Mouse (Mus musculus) stomach, embryonic 16.5 days (tissue): Measurements from ENCODE around the gene Psat1. TPM values are rescaled to one million over a fixed set of nuclear protein-coding genes. Genes with fewer than 3 reads are reported as not detected.

ENCODE experiments used
- ATAC-seq: fragments of 200-750 bp; cut with Nextera tagmentation; 2 replicates; pipeline ENCODE4 v1.8.0; 2017; ENCODE audit warnings: moderate number of reproducible peaks, moderate TSS enrichment; ENCODE audit not compliant: insufficient read depth, low FRiP score
- H3K27ac ChIP-seq: fragments of 300-500 bp; sonication (generic); 2 replicates; pipeline ENCODE4 v1.5.1; 2014; ENCODE audit warnings: low read length
- H3K27me3 ChIP-seq: fragments of 300-500 bp; sonication (generic); 2 replicates; pipeline ENCODE4 v1.6.1; 2014; ENCODE audit warnings: low read length, control low read depth, mixed read lengths; ENCODE audit not compliant: control insufficient read depth, insufficient read depth
- H3K36me3 ChIP-seq: fragments of 300-500 bp; sonication (generic); 2 replicates; pipeline ENCODE4 v1.6.1; 2014; ENCODE audit warnings: low read length; ENCODE audit not compliant: control insufficient read depth, insufficient read depth
- H3K4me1 ChIP-seq: fragments of 300-500 bp; sonication (generic); 2 replicates; pipeline ENCODE4 v1.6.1; 2014; ENCODE audit warnings: low read length, control low read depth, mixed read lengths; ENCODE audit not compliant: control insufficient read depth, insufficient read depth
- H3K4me2 ChIP-seq: fragments of 300-500 bp; sonication (generic); 2 replicates; pipeline ENCODE4 v1.6.1; 2014; ENCODE audit warnings: low read depth, low read length, mixed read lengths
- H3K4me3 ChIP-seq: fragments of 300-500 bp; sonication (generic); replicated peaks from 2 replicates; pipeline ENCODE4 v1.5.1; 2014; ENCODE audit warnings: mild to moderate bottlenecking, low read length
- H3K9ac ChIP-seq: fragments of 300-500 bp; sonication (generic); 2 replicates; pipeline ENCODE4 v1.6.1; 2014; ENCODE audit warnings: low read length
- H3K9me3 ChIP-seq: fragments of 300-500 bp; sonication (generic); replicated peaks from 2 replicates; pipeline ENCODE4 v1.6.1; 2016; ENCODE audit warnings: low read length, control low read depth; ENCODE audit not compliant: control insufficient read depth
- WGBS: fragments of 180-500 bp; shearing (Covaris S2); extraction: QIAGEN DNeasy Blood & Tissue Kit; methylation state at CpG from one replicate; pipeline ENCODE4 v1.1.7; 2014; 5-methylcytosine and 5-hydroxymethylcytosine counted together
- polyA plus RNA-seq: library from polyadenylated mRNA; unstranded; fragments of >200 nt; fragmentation: Nextera tagmentation; extraction: Ambion mirVana; gene quantifications from 2 replicates; pipeline ENCODE4 v1.2.1, GENCODE M21; 2015

The Psat1 gene
- polyA plus RNA-seq, 1 experiment from 2014 or later = 106 TPM

- Histone ChIP-seq H3K9me3 (no peaks in the 10 kb centered on the region), H3K36me3 (no peaks in the 10 kb centered on the region), H3K4me1 (no peaks in the 10 kb centered on the region), H3K9ac (no peak overlapping the region), H3K4me3 (no peak overlapping the region), H3K4me2 (no peak overlapping the region), H3K27me3 (no peaks in the 10 kb centered on the region), H3K27ac (no peak overlapping the region)
- WGBS = 84% methylated on average over 5 of the region's 5 CpGs
- ATAC-seq = no peak
These were observed 91.8 kb downstream of the Psat1 start for GRCm38 (mm10) chr19:15855379-15855778.

Other genes starting within 250 kb of the Psat1 start
- 17.4 and 18.2 TPM in 2 replicates for gene Cep78, start 37.7 kb upstream of the Psat1 start, polyA plus RNA-seq
- 38.8 and 39.4 TPM in 2 replicates for gene Gnaq, start 185.5 kb upstream of the Psat1 start, polyA plus RNA-seq